Mouse (Mus musculus): ENCODE data around the gene Taf3. TPM values are rescaled to one million over a fixed set of nuclear protein-coding genes. Genes with fewer than 3 reads are reported as not detected.

The Taf3 gene
- 11.7 and 13.8 TPM in 2 replicates for total RNA-seq (2017)

DNA sequence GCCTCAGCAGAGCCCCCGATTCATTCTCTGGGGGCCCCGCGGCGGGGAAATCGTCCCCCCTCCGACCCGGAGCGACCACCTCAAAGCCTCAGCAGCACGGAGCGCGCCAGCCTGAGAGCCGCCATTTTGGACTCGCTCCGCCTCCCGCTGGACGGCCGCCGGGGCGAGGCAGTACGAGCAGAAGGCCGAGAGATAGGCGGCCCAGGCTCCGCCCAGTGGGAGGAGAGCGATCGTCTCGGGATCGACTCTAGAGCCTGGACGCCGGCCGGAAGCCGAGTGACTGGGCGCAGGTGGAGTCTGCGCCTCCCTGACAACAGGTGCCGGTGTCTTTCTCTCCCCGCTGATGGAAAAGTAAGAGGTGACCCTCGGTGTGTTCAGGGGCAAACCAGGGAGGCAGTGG, at the start of gene Taf3:
Gene Taf3 (minus strand): TSS at position 136 of the 400 bp plus-strand sequence.
- peak; percentile 96 for ATAC-seq (replicated peaks; ENCODE audit: low read depth, poor library complexity, severe bottlenecking)

DNA sequence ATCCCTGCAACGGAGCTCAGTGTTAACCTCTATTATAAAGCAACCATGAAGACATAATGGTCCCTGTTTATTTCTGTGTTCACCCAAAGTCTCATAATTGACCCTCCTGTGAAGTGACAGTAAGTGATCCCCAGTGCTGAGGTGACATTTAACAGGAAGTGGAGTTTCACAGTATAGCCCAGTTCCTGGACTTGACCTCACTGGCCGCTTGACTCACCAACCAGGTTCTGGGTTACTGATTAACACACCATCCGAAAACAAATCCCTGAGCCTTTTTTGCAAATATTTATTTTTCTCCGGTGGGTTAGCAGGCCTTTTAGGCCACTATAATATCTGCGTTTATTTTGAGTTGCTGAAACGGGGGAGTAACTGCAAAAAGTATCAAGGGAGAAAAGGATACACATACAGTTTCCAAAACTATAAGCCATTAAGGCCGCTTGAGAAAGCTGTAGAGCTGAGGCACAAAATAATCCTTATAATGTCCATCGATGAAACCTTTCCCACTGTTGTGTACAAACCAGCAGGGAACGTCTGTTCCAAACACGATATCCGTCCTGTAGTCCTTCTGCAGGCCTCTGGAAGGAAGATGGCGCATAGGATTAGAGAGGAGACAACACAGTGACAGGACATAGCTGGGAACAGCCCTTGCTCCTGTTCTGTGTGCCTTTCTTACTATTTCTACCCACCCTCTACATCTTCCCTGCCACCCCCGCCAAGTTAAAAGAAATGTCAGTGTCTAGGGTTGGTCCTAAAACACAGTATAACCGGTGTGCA, 46.1 kb upstream of the Taf3 start:
- ATAC-seq (replicated peaks; ENCODE audit: low read depth, poor library complexity, severe bottlenecking), result no peak

DNA sequence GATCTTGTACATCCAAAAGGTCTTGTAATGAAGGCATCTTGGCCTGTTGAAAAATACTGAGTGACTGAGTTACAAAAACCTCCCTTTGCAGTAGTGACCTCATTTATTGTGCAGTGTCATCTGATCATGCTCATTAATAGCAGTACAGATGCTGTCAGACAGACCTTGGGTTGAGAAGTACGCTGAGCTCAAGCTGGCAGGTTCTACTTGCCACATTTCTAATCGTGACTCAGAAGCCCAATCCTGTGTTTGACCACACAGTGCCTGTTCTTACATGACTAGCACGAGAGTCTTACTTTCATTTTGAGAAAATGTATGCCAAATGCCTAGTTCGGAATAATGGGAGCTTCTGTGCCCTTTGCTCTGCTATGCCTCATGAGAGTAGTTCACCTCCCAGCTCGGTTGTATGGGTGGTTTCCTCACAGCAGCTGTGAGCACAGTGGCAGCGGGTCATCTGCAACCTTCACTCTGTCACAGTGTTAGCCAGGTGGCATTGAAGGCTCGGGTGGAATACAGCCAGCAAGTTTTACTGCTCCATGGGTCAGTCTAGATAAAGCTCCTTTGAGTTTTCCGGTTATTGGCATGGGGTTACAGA, 39.0 kb upstream of the Taf3 start:
- ATAC-seq (replicated peaks; ENCODE audit: low read depth, poor library complexity, severe bottlenecking), result no peak

DNA sequence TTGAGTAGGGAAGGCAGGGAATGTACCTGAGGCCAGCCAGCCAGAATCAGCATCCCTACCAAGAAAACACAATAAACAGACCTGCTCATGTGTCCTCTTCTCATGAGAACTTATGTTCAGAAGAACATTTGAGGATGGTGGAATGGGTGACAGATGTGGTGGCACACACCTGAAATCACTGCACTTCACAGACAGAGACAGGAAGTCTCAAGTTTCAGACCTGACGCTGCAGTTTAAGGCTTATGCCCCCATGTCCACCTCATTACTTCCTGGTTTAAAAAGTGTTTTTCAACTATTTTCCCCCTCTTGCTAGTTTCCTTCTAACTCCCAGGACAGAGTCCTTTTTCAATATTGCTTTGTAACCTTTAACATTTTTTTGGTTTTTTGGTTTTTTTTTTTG, 34.3 kb upstream of the Taf3 start:
- no peak for ATAC-seq (replicated peaks; ENCODE audit: low read depth, poor library complexity, severe bottlenecking)

DNA sequence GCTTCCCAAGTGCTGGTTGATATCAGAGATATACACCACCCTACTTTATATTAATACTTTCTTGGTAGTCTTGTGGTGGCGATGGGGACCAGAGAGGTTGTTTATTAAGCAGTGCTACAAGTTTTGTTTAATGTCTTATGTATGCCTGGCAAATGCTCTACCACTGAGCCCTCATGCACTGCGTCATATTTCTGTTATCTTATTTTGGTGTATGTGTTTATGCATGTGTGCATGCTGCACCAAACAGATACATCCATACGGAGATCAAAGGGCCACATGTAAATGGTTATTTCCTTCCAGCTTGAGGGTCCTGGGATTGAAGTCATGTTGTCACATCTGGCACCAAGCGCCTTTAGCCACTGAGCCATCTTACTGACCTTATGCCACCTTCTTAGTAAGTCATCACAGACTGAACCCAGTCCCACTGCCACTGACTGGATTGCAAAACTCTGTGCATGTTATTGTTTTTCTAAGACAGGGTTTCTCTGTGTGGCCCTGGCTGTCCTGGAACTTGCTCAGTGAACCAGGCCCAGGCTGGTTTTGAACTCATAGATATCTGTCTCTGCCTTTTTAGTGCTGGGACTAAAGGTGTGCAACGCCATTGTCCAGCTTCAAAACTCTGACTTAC, 33.2 kb upstream of the Taf3 start:
- ATAC-seq (replicated peaks; ENCODE audit: low read depth, poor library complexity, severe bottlenecking), result no peak

DNA sequence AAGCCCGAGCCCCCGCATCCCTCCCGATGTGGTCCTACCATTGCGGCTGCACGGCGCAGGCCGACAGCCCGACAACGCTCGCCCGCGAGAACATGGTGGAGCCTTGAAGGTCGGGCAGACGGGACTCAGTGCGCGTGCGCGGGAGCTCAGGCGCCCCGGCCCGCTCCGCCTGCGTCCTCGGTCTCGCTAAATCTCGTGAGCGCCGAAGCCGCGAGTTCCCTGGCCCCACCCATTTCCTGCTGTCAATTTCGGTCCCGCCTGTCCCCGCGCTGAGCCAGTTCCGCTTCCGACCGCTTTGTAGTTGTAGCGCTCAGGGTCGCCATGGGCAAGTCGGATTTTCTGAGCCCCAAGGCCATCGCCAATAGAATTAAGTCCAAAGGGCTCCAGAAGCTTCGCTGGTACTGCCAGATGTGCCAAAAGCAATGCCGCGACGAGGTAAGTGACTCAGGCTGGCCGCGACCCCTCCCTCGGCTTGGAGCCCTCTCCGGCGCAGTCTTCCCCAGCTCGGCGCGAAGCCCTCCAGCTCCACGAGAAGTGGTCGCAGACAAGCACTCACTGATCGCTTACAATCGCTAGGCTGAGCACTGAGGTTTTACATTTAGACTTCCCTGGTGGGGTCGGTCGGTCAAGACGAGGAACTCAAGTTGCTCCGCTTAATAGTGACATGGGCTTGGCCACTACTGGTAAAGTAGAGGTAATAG, 32.1 kb upstream of the Taf3 start, which contains the start of the genes Atp5c1 and Kin:
Gene Atp5c1 (minus strand): TSS at position 201 of the 701 bp plus-strand sequence.
Gene Kin (plus strand): TSS at position 284 of the 701 bp plus-strand sequence.
- ATAC-seq (replicated peaks; ENCODE audit: low read depth, poor library complexity, severe bottlenecking), result peak; percentile 92

DNA sequence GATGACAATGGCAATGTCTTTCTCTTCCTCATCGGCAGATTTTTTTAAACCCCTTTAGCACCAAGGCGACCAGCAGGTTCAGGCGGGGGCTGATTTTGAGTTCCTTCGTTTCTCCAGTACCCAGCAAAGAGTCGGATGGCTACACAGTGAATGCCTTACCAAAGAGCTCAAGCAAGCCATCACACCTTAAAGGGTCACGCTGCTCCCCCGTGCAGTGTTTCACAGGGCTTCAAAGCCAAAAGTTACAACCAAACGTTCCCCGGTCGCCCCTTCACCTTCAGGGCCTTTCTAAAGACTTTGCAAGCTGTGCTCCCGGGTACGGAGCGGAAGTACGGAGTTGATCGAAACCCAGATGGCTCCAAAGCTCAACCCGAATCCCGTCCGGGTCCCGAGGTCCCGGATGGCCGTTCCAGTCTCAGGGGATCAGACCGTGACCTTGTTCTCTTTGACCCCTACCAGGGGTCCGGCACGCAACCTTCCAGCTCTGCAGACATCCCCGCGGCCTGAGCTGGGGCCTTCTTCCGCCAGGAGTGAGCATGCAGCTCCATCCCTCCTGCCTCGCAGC, 31.4 kb upstream of the Taf3 start:
- ATAC-seq (replicated peaks; ENCODE audit: low read depth, poor library complexity, severe bottlenecking), result peak; percentile 29

DNA sequence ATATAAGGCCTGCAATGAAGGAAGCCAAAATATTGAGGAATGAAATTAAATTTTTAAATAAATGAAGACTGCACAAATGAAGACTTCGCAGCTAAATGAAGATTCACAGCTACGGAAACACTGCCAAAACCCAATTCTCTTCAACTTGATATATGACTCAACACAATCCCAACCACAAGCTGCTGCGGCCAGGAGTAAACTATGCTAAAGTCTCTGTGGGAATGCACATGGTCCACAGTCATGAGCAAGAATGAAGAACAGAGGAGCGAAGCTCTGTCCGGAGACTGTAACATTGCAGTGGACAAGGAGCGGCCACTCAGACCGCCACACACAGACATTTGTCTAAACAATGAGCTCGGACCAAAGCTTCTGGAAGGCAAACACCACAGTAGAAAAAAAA, 28.3 kb upstream of the Taf3 start:
- peak; percentile 15; the same call in 1 of the 2 replicates for ATAC-seq (replicated peaks; ENCODE audit: low read depth, poor library complexity, severe bottlenecking)

DNA sequence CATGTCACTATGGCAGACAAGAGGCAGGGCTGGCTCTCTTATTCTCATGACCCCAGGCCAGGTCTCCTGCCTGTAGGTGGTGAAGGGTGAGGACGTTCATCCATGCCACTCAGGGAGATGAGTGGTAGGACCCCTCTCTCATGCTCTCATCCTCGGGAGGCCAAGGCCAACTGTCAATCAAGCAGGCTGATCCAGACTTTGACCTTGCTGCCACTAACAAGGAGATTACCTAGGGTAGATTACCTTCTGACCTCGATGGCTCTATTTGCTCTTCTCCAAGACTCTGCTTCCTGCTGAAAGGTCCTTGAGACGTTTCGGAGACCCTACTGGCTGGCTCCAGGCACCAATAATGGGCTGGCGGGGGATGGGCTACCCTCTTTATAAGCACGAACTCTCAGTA, 26.1 kb upstream of the Taf3 start:
- ATAC-seq (replicated peaks; ENCODE audit: low read depth, poor library complexity, severe bottlenecking), result no peak

DNA sequence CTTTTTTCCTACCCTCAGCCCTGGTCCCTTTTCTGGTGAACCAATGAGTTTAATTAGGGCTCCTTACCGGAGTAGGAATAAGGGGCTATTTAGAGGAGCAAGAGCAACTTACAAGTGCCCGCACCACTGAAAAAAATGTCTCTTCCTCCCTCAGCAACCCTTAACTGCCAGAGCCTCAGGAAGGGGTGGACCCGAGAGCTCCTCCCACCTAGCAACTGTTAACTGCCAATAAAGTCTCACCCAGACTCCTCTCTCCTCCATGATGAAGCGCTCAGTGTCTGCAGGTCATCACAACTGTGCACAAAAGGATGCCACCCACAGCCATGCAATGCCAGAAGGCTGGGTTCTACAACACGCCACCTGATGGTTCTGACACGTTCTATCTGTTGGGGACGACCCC, 23.4 kb upstream of the Taf3 start:
- peak; percentile 62 for ATAC-seq (replicated peaks; ENCODE audit: low read depth, poor library complexity, severe bottlenecking)

DNA sequence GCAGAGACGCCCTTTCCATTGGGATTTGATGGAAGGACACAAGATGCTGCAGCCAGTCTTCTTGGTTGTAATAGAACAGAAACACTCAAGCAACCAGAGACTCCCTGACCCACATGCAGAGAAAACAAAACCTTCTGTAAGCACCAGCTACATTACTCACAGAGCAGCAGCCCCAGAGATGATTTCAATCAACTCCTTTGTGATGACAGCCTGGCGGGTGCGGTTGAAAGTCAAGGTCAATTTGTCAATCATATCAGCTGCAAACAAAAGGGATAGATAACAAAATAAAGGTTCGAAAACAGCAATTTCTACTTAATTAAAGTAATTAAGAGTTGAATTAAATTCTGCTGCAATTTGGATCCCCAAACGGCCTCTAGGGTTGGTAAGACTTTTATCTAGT, 10.4 kb upstream of the Taf3 start:
- no peak for ATAC-seq (replicated peaks; ENCODE audit: low read depth, poor library complexity, severe bottlenecking)

DNA sequence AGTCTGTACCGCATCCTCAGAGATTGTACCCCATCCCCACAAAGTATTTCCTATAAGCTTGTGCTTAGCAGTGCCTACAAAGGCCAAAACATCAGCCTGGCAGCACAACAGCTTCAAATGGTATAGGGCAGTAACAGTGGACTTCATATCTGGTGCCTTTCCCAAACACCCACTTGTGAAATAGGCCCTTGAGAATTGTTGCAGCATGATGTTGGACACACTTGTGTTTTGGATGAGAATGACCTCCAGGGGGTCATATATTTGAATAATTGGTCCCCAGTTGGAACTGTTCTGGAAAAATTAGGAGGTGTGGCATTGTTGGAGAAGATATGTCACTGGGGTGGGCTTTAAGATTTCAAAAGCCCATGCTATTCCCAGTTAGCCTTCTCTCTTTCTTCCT, 3.6 kb upstream of the Taf3 start:
- ATAC-seq (replicated peaks; ENCODE audit: low read depth, poor library complexity, severe bottlenecking), result no peak

DNA sequence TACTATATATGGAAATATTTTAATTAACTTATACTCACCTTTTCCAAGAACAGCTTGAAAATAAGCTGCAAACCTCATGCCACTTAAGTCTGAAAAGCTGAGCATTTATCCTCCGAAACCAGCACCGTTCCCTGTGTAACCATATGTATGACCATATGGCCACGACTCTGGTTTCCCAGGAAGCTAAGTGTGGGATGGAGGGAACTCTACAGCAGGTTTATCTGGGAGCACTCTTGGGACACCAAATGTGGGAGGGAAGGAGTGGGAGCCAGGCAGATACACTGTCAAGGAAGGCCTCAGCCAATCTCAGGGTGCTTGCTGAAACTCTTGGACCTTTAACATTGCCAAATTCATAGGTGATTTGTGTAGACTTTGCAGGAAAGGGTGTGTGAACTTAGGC, 2.5 kb upstream of the Taf3 start:
- no peak for ATAC-seq (replicated peaks; ENCODE audit: low read depth, poor library complexity, severe bottlenecking)

DNA sequence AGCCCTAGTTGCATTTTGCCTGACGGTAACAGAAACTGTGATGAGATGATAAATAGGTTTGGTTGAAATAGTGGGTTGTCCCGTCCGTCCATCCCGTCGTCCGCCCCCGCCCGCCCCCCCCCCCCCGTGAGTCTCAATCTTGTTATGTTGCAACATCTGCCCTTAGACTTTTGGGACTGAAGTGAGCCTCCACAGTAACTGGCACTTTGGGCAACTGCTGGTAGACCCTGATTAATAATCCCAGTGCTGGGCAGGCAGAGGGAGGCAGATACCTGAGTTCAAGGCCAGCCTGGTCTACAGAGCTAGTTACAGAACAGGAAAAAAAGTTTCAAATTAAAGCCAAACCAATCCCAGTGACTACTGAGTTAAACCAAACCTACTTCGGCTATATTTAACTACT, 1.1 kb upstream of the Taf3 start:
- ATAC-seq (replicated peaks; ENCODE audit: low read depth, poor library complexity, severe bottlenecking), result no peak

DNA sequence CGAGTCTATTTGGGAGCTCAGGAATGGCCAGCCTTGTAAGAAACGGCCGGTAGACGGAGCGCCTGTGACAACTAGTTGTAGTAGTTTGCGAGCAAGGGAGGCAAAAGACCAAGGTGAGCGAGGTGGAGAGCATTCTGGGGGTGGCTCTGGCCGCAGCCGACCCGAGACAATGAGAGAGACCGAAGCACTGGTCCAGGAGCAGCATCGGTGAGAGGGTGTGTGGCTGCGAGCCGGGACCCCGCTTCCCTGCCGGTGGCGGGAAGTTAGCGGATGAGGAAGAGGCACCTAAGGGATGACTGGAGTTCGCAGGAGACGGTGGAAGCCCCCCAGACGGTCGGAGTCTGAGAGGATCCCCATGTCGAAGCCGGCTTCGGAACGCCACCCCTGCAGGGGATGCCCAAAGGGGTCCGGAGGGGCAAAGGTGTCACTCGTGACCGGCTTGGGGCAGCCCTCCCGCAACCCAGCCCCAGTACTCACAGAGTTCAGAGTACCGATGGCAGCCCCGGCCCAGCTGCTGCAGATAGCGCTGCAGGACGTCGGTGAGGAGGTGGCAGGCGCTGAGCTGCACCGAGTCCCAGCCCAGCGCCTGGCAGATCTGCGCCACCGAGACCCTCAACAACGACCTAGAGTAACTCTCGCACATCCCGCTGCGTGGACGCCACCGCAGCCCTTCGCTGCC, 499 bp downstream of the Taf3 start:
- ATAC-seq (replicated peaks; ENCODE audit: low read depth, poor library complexity, severe bottlenecking), result peak; percentile 45

DNA sequence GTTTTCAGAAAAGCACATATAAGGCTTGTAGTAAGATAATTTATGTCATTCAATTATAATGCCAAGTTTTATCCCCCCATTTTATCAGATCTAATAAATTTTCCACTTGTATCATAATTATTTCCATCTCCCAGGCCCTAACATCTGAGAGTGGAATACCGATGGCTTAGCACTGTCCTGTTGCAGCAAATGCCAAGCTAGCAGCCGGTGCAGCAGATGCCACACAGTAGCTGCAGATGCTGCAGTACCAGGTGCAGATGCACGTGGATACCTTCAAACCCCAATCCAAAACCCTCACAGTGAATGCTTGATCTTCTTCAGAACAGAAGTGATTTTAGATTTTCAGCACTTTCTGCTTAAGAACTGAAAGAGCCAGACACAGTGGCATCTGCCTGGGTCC, 13.4 kb downstream of the Taf3 start:
- no peak for ATAC-seq (replicated peaks; ENCODE audit: low read depth, poor library complexity, severe bottlenecking)

DNA sequence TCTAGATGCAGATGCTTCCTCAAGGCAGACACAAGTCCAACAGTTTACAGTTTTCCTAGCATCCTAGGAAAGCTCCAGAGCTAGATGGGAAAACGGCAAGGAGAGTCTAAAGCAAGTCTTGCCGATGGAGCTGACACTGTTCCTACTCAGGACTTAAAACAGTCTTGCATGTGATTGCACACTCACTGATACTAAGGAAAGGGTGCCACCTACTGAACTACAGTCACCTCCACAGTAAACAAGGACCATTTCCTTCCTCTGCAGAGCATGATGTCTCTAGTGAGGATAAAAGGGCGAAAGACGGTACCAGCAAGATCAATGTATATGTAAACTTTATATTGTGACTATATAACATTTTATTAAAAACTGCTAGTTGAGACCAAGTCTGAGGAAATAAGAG, 14.7 kb downstream of the Taf3 start:
- no peak for ATAC-seq (replicated peaks; ENCODE audit: low read depth, poor library complexity, severe bottlenecking)

DNA sequence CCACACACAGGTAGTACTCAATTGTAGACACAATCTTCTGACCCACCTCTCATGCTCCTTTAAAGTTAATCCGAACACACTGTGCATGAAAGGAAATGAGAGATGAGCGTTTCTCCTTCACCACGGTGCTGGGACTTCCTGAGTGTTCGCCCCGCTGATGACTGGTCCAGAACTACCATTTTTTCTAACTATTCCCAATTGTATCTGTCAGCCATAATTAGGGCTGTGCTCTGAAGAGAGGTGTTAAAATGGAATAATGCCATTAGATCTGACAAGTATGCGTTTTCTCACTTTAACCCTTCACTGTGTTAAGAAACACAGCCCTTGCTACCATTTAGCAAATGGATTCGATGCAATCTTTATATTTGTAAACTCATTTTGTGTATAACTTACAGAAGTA, 18.6 kb downstream of the Taf3 start:
- no peak for ATAC-seq (replicated peaks; ENCODE audit: low read depth, poor library complexity, severe bottlenecking)

DNA sequence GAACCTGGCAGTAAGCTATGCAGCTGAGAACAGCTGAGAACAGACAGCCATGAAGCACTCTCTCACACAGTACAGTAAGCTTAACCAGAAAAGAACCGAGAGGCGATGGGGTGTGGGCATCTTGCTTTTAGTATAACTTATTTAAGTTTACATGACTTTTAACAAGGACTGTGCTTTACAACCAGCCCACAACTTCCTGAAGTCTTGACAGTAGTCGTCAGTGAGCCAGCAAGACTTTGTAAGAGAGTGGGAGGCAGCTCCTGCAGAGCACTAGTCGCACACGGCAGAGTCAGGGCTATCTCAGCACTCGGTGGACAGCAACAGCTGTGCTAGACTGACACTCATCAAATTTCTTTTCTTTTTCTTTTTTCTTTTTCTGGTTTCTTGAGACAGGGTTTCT, 24.1 kb downstream of the Taf3 start:
- peak; percentile 66 for ATAC-seq (replicated peaks; ENCODE audit: low read depth, poor library complexity, severe bottlenecking)

DNA sequence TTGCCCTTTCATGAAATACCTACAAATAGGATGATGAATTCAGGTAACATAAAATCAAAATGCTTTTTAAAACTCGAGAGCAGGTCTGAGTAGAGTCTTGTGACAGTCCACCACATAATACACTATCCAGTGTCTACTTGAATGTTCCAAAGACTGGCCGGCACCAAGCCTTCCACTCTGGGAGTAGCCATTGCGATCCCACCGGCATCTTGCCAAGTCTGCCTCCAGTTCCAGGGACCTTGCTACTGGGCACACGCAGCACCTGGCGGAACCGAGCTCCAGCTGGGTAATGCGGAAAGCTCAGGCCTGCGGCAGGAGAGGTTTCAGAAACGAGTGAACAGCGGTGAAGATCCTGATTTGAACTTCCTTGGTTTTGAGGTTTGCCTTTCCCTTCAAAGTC, 27.1 kb downstream of the Taf3 start:
- no peak for ATAC-seq (replicated peaks; ENCODE audit: low read depth, poor library complexity, severe bottlenecking)
